Mouse (Mus musculus) adrenal gland, postnatal 4 days (tissue): Measurements from ENCODE around the gene Tat. TPM values are rescaled to one million over a fixed set of nuclear protein-coding genes. Genes with fewer than 3 reads are reported as not detected.

ENCODE experiments used
- DNase-seq, 2 experiments: peaks; one replicate each; pipeline ENCODE4 v3.0.0; 2021 to 2022; ENCODE audit warnings: low spot score in 2 of 2, mixed read lengths in 2 of 2
- total RNA-seq, 2 experiments: library from RNA; stranded (reverse); gene quantifications; 2 replicates each; pipeline ENCODE4 v1.2.3; 2021

The Tat gene
- total RNA-seq, 2 experiments from 2014 or later, result 0.48 to 8.8 TPM

GRCm38 (mm10) chr8:110039659-110040058, 49.4 kb downstream of the Tat start, which contains the start of gene Chst4:
Gene Chst4 (minus strand): TSS chr8:110039740.
- no peak for DNase-seq

GRCm38 (mm10) chr8:110040509-110040908, 50.3 kb downstream of the Tat start:
- no peak for DNase-seq

Other genes starting within 250 kb of the Tat start
- gene Ap1g1, start 211.9 kb upstream of the Tat start, total RNA-seq, result 10 to 100 TPM; 88.5 to 90.0 TPM
- 10 to 100 TPM; 11.3 to 12.2 TPM for gene Phlpp2, start 121.9 kb upstream of the Tat start, total RNA-seq
- 1 to 10 TPM in 1 of 2 experiments, under 1 TPM in 1; 0.25 to 1.6 TPM for gene Marveld3, start 28.2 kb upstream of the Tat start, total RNA-seq
- 1 to 10 TPM; 1.6 to 2.3 TPM for gene Chst4, start 49.3 kb downstream of the Tat start, total RNA-seq
- 10 to 100 TPM in 1 of 2 experiments, 1 to 10 TPM in 1; 8.2 to 10.8 TPM for gene Zfp612, start 89.3 kb downstream of the Tat start, total RNA-seq
- not detected for gene Gm21964, start 110.8 kb downstream of the Tat start, total RNA-seq
- not detected for gene Gm17720, start 112.3 kb downstream of the Tat start, total RNA-seq
- gene Calb2, start 177.8 kb downstream of the Tat start, total RNA-seq, result 1 to 10 TPM in 1 of 2 experiments, not detected in 1; 1.4 TPM
- gene Cmtr2, start 225.2 kb downstream of the Tat start, total RNA-seq, result 1 to 10 TPM; 8.6 to 8.8 TPM